Mouse (Mus musculus) liver, adult (tissue): Measurements from ENCODE around the gene Cypt3.

ENCODE experiments used
- GATA4 ChIP-seq: IDR thresholded peaks from 2 replicates; pipeline ENCODE4 v1.6.1; 2014; ENCODE audit warnings: mild to moderate bottlenecking, low read length; ENCODE audit not compliant: insufficient replicate concordance

Gene Cypt3

GRCm38 (mm10) chrX:153558293-153558692, at the start of gene Cypt3:
Cypt3 (plus strand) TSS chrX:153558593.
- no peak for TF ChIP-seq GATA4

DNA sequence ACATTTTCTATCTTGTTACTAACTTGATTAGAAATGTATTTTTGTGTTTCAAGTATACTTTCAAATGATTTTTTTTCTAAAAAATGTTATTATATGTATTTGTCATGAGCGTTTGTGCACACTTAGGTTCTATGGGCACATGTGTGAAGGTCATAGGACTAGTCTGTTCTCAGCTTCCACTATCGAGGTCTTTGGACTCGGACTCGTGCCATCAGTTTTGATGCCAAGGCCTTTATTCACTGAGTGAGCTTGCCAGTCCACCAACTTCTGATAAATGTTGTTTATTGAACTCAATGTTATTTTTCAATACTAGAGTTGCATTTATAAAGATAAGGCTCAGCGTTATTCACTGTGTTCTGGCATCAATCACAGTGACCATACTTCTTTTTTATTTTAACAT, 42.9 kb upstream of the Cypt3 start:
- no peak for TF ChIP-seq GATA4

DNA sequence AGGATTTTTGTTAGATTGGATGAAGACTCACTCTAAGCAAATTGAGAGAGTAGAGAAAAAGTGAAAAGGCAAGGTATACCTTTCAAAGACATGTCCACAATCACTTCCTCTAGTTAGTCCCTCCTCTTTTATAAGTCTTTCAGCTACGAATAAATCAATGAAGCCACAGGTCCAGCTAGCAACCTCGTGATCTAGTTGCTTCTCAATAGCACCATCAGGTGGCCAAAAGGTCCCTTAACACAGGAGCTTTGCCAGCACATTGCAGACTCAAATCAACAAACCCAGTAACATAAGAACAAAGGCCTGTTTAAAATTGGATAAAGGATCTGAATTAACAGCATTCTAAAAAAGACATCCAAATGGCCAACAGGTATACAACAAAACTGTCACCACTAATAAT, 30.0 kb upstream of the Cypt3 start:
- no peak for TF ChIP-seq GATA4

GRCm38 (mm10) chrX:153556634-153557033, 1.8 kb upstream of the Cypt3 start:
- TF ChIP-seq GATA4, result no peak

- no peak for TF ChIP-seq GATA4
Measured at GRCm38 (mm10) chrX:153564650-153565049, 6.3 kb downstream of the Cypt3 start.

DNA sequence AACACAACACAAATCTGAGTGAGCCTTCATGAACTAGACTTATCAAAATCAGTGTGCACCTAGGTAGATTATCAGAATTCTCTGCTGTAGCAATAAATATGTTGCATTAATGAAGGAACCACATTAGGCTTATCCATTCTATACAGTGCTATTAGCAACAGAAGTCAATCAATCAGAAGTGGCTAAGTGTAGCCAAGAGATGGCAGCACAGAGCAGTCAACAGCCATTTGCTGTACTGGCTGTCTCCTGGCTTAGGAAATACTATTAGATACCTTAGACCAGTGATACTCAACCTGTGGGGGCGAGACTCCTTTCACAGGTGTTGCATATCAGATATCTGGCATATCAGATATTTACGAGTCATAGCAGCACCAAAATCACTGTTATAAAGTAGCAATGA, 41.2 kb downstream of the Cypt3 start:
- TF ChIP-seq GATA4, result no peak
